Mouse (Mus musculus) liver, adult 2 months (tissue): ENCODE measurements around the gene Ddc. TPM values are rescaled to one million over a fixed set of nuclear protein-coding genes. Genes with fewer than 3 reads are reported as not detected.
A peak's percentile ranks its signal among the peaks of the same experiment; 100 is the strongest.

ENCODE experiments used
- DNase-seq: peaks from one replicate; pipeline ENCODE4 v3.0.0-alpha.2; 2011; ENCODE audit warnings: low read depth, low spot score; ENCODE audit errors: extremely low read depth
- H3K27ac ChIP-seq: fragments of 200-500 bp; replicated peaks from 2 replicates; pipeline ENCODE4 v1.5.1; 2012; ENCODE audit warnings: low read depth, mild to moderate bottlenecking, control low read depth, inconsistent platforms, low read length; ENCODE audit not compliant: insufficient read depth
- H3K27me3 ChIP-seq: fragments of 200-500 bp; 2 replicates; pipeline ENCODE4 v1.6.1; 2012; ENCODE audit warnings: mild to moderate bottlenecking, moderate library complexity, low read length, inconsistent platforms; ENCODE audit not compliant: control insufficient read depth, insufficient read depth
- H3K36me3 ChIP-seq: fragments of 200-500 bp; 2 replicates; pipeline ENCODE4 v1.6.1; 2012; ENCODE audit warnings: low read length, inconsistent platforms; ENCODE audit not compliant: control insufficient read depth, insufficient read depth
- H3K4me1 ChIP-seq: fragments of 200-500 bp; 2 replicates; pipeline ENCODE4 v1.6.1; 2011; ENCODE audit warnings: low read length; ENCODE audit not compliant: control insufficient read depth, insufficient read depth
- H3K4me3 ChIP-seq: fragments of 200-500 bp; 2 replicates; pipeline ENCODE4 v1.5.1; 2011; ENCODE audit warnings: low read depth, mild to moderate bottlenecking, control low read depth, low read length, moderate library complexity; ENCODE audit not compliant: insufficient read depth
- H3K79me2 ChIP-seq: fragments of 200-500 bp; 2 replicates; pipeline ENCODE4 v1.6.1; 2012; ENCODE audit warnings: inconsistent platforms, mild to moderate bottlenecking, low read length, moderate library complexity; ENCODE audit not compliant: control insufficient read depth, insufficient read depth
- H3K9ac ChIP-seq: fragments of 200-500 bp; 2 replicates; pipeline ENCODE4 v1.6.1; 2012; ENCODE audit warnings: low read depth, mild to moderate bottlenecking, control low read depth, inconsistent platforms, low read length
- CTCF ChIP-seq: fragments of 200-500 bp; IDR thresholded peaks from 2 replicates; pipeline ENCODE4 v1.5.1; 2011; ENCODE audit warnings: low read depth, low read length, control low read depth
- POLR2A ChIP-seq: fragments of 200-500 bp; IDR thresholded peaks from 2 replicates; pipeline ENCODE4 v1.6.1; 2011; ENCODE audit warnings: low read length, control low read depth; ENCODE audit not compliant: insufficient read depth; ENCODE audit errors: extremely low read depth
- WGBS: fragments of 180-500 bp; shearing (Covaris S2); methylation state at CpG from one replicate; pipeline ENCODE4 v1.1.7; 2018; 5-methylcytosine and 5-hydroxymethylcytosine counted together
- polyA plus RNA-seq: library from polyadenylated mRNA; depleted of rRNA; stranded (reverse); fragments of >200 nt; gene quantifications from 2 replicates; pipeline ENCODE4 v1.2.3, GENCODE M21; 2012
- total RNA-seq: library from RNA; depleted of rRNA; stranded (reverse); fragments of >200 nt; gene quantifications from 2 replicates; pipeline ENCODE4 v1.2.3, GENCODE M21; 2014

The Ddc gene
- total and polyA plus RNA-seq, 2 experiments, result 56.4 to 82.3 TPM

DNA sequence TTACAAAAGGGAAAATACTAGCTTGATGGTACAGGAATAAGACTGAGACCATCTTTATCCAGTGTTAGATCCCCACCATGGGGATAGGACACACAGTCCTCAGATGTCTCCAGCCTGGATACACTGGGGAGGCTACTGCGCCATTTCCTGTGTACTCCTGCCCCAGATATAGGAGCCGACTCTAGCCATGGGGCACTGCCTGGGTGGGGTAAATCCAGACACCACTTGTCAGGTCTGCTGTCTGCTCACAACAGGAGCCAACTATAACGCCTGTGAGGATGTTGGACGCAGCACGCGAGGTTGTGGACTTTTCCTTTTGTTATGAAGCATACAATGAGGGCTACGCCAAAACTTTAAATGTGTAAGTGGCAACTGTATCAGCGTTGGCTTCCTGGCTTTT is 36.9 kb upstream of the Ddc start:
- Histone ChIP-seq H3K79me2 (no peaks in the 10 kb centered on the region), H3K27ac (no peak overlapping the region), H3K9ac (no peak overlapping the region), H3K4me1 (peaks cover 24% of the 10 kb centered on the region), H3K27me3 (no peaks in the 10 kb centered on the region), H3K36me3 (no peaks in the 10 kb centered on the region), H3K4me3 (no peak overlapping the region)
- TF ChIP-seq POLR2A (no peak), CTCF (no peak)
- 94% methylated on average over 8 of the region's 8 CpGs for WGBS
- DNase-seq, result no peak

DNA sequence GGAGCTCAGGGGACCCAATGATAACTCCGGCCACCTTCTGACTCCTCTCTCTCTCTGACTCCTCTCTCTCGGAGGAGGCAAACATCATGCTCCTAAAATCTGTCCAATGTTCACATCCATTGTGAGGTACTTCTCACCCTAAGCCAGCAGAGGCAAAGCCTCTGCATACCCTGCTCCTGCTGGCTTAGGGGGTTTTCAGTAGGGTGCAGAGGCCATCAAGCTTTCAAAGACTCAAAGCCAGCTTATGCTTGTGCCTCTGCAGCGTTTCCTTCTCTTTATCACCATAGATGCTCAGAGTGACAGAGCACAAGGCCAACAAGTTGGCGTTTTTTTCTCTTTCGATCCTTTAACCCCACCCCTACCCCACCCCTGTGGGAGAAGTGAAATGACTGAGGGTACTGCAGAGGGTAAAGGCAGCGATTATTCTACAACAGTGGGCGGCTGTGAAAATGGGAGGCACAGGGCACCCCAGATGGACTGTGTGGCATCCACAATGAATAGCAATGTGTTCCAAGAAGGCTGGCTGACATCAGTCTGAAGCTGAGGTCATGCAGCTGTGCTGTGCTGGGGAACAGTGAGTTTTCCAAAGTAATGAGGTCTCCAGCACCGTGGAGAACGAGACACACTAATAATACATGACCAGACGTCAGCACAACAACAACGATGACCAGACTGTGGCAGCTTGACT is 34.3 kb upstream of the Ddc start:
- DNase-seq, result peak; percentile 73
- H3K36me3 ChIP-seq, result no peaks in the 10 kb centered on the region
- WGBS, result 25% methylated on average over 11 of the region's 11 CpGs

DNA sequence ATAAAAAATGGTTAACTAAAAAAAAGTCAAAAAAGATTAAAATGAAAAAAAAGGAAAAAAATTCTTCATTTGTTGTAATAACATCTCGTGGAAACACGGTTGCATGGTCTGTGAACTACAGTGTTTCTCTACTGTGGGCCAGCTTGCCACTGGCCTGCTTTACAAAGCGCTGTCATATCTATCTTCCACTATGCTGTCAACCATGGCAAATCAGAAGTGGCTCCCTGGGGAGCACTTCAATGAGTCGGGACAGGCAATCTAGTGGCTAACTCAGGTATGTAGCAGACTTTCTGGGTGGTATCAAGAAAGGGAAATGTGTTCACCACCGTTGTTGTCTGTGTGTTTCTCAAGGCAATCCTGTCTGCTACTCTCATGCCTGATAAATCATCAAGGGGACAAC is 33.7 kb upstream of the Ddc start:
- H3K27me3 ChIP-seq, result no peaks in the 10 kb centered on the region
- peak overlapping the region; percentile 76 for H3K27ac ChIP-seq
- H3K9ac ChIP-seq, result no peak overlapping the region
- no peak for TF ChIP-seq POLR2A
- TF ChIP-seq CTCF, result no peak
- WGBS, result 81% methylated on average over 5 of the region's 5 CpGs
- no peak for DNase-seq
- H3K79me2 ChIP-seq, result no peaks in the 10 kb centered on the region
- no peaks in the 10 kb centered on the region for H3K36me3 ChIP-seq
- peaks cover 26% of the 10 kb centered on the region for H3K4me1 ChIP-seq
- no peak overlapping the region for H3K4me3 ChIP-seq

More for the DNA sequence above, 34.3 kb upstream of the Ddc start:
- Histone ChIP-seq H3K27ac (peak overlapping the region; percentile 76), H3K79me2 (no peaks in the 10 kb centered on the region), H3K9ac (peak overlapping the region; percentile 34), H3K4me1 (peaks cover 31% of the 10 kb centered on the region), H3K27me3 (no peaks in the 10 kb centered on the region), H3K4me3 (no peak overlapping the region)
- no peak for TF ChIP-seq CTCF
- no peak for TF ChIP-seq POLR2A

DNA sequence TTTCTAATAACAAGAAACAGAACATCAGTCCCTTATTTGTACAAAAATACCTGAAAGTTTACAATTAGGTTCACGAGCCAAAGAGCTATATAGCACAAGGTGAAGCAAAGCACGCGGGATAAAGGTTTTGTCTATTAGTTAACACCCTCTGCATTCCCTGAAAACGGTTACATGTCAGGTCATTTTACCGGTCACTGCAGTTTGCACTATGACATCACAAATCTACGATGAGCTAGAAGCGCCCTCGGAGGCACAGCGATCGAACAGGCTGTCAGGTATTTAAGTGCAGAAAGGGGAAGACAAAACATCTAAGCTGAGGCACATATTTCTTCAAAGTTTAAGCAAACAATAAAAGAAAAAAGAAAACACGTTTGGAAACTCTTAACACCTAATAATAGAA is 32.6 kb upstream of the Ddc start:
- Histone ChIP-seq H3K27me3 (no peaks in the 10 kb centered on the region), H3K27ac (peak overlapping the region; percentile 28), H3K36me3 (no peaks in the 10 kb centered on the region), H3K9ac (no peak overlapping the region), H3K79me2 (no peaks in the 10 kb centered on the region), H3K4me3 (no peak overlapping the region), H3K4me1 (peaks cover 25% of the 10 kb centered on the region)
- 48% methylated on average over 11 of the region's 11 CpGs for WGBS
- TF ChIP-seq CTCF (no peak), POLR2A (no peak)
- DNase-seq, result peak; percentile 73

DNA sequence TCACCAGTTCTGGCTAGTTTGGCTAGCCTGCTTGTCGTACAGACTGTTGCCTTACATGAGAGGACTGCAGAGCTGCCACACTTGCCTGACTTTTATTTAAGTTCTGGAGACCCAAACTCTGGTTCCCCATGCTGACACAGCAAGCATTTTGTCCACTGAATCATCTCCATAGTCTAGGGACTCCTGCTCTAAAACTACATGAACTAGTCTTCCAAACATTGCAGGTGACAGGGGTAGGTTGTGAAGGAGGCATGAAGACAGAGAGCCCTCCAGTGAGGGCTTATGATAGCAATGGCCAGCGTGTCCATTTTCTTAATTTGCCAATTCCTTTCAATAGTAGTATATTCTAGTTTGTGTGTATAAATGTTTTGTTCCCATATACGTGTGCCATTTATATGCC is 31.1 kb upstream of the Ddc start:
- 72% methylated on average over 3 of the region's 3 CpGs for WGBS
- Histone ChIP-seq H3K36me3 (no peaks in the 10 kb centered on the region), H3K4me1 (peaks cover 25% of the 10 kb centered on the region), H3K4me3 (no peak overlapping the region), H3K9ac (no peak overlapping the region), H3K79me2 (no peaks in the 10 kb centered on the region), H3K27me3 (no peaks in the 10 kb centered on the region), H3K27ac (peak overlapping the region; percentile 87)
- DNase-seq, result no peak
- TF ChIP-seq POLR2A, result no peak
- no peak for TF ChIP-seq CTCF

DNA sequence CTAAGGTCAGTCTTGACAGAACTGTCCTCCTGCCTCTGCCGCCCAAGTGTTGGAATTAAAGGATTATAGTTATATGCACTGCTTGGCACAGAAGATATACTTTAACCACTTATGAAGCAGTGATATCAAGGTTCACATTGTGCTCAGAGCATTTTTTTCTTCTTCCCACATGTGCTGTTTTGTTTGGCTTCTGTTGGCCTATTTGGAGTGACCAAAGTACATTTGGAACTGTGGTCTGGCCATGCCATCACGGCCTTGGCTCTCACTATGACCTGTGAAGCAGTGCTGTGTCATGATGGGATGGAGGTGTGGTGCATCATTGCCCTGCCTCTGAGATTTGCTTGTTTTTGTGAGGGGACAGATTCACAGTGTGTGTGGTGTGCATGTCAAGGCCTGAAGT is 30.6 kb upstream of the Ddc start:
- no peaks in the 10 kb centered on the region for H3K36me3 ChIP-seq
- 25% methylated on average over 2 of the region's 2 CpGs for WGBS
- no peak overlapping the region for H3K9ac ChIP-seq
- H3K27ac ChIP-seq, result peak overlapping the region; percentile 87
- no peak for TF ChIP-seq CTCF
- TF ChIP-seq POLR2A, result no peak
- peak; percentile 99 for DNase-seq
- no peaks in the 10 kb centered on the region for H3K79me2 ChIP-seq
- H3K27me3 ChIP-seq, result no peaks in the 10 kb centered on the region
- peaks cover 25% of the 10 kb centered on the region for H3K4me1 ChIP-seq
- H3K4me3 ChIP-seq, result no peak overlapping the region
